Mouse (Mus musculus): Measurements from ENCODE around the gene Pdxdc1.

DNA sequence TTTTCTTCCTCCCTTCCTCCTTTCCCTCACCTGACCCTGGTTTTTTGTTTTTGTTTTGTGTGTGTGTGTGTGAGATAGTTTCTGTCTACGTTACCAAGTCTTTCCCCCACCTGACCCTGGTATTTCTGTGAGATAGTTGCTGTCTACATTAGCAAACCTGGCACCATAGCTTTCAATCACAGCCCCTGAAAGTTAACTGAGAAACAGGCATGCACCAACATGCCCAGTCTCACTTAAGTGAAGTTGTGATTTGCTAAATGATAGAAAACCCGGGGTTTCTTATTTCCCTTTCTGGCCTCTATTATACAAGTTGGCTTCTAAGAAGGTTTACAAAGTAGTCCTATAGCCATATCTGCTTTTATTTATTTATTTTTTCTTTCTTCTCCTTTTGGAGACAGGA, 12.5 kb downstream of the Pdxdc1 start:
- TF ChIP-seq POLR2A (IDR thresholded peaks at IDR 0.05; ENCODE audit: borderline replicate concordance, low read depth, low read length) (no peak), CTCF (IDR thresholded peaks at IDR 0.05; ENCODE audit: low read depth, low read length) (no peak)

All from bone marrow macrophage, adult 2 months (primary cell).